Mouse (Mus musculus) spleen, adult 2 months (tissue): ENCODE data around the gene S1pr4. TPM values are rescaled to one million over a fixed set of nuclear protein-coding genes. Genes with fewer than 3 reads are reported as not detected.

Experiments
- DNase-seq, 2 experiments: peaks; one replicate each; pipeline versions ENCODE4 v3.0.0 to v3.0.0-alpha.2; 2012 to 2021; ENCODE audit warnings: low spot score in 2 of 2, low read depth in 1 of 2
- H3K27ac ChIP-seq: fragments of 200-500 bp; 2 replicates; pipeline ENCODE4 v1.5.1; 2012; ENCODE audit warnings: low read length, inconsistent platforms; ENCODE audit not compliant: insufficient read depth
- H3K27me3 ChIP-seq: fragments of 200-500 bp; 2 replicates; pipeline ENCODE4 v1.6.1; 2012; ENCODE audit warnings: mild to moderate bottlenecking, moderate library complexity, low read length, inconsistent platforms; ENCODE audit not compliant: control insufficient read depth, insufficient read depth
- H3K36me3 ChIP-seq: fragments of 200-500 bp; 2 replicates; pipeline ENCODE4 v1.6.1; 2012; ENCODE audit warnings: mild to moderate bottlenecking, low read length, inconsistent platforms; ENCODE audit not compliant: control insufficient read depth, insufficient read depth
- H3K4me1 ChIP-seq: fragments of 200-500 bp; 2 replicates; pipeline ENCODE4 v1.6.1; 2011; ENCODE audit warnings: inconsistent platforms; ENCODE audit not compliant: control insufficient read depth, insufficient read depth, insufficient read length
- H3K4me3 ChIP-seq: fragments of 200-500 bp; 2 replicates; pipeline ENCODE4 v1.5.1; 2011; ENCODE audit warnings: mild to moderate bottlenecking, inconsistent platforms; ENCODE audit not compliant: insufficient read depth, insufficient read length; ENCODE audit errors: extremely low read depth
- CTCF ChIP-seq: fragments of 200-500 bp; IDR thresholded peaks from 2 replicates; pipeline ENCODE4 v1.5.1; 2011; ENCODE audit warnings: mild to moderate bottlenecking, inconsistent platforms; ENCODE audit not compliant: insufficient read depth, insufficient read length, insufficient replicate concordance; ENCODE audit errors: extremely low read depth
- POLR2A ChIP-seq: fragments of 200-500 bp; IDR thresholded peaks from 2 replicates; pipeline ENCODE4 v1.6.1; 2011; ENCODE audit warnings: low read depth, low read length, inconsistent platforms
- WGBS: fragments of 180-500 bp; shearing (Covaris S2); methylation state at CpG from one replicate; pipeline ENCODE4 v1.1.7; 2018; 5-methylcytosine and 5-hydroxymethylcytosine counted together
- polyA plus RNA-seq: library from polyadenylated mRNA; depleted of rRNA; stranded (reverse); fragments of >200 nt; gene quantifications from 2 replicates; pipeline ENCODE4 v1.2.3, GENCODE M21; 2012

S1pr4 gene
- polyA plus RNA-seq, 1 experiment = 127 TPM

GRCm38 (mm10) chr10:81486496-81486895 is 13.4 kb downstream of the S1pr4 start:
- no peak overlapping the region for H3K4me3 ChIP-seq
- TF ChIP-seq POLR2A (no peak), CTCF (no peak)

GRCm38 (mm10) chr10:81485479-81486018 is 14.4 kb downstream of the S1pr4 start:
- TF ChIP-seq CTCF = no peak
- TF ChIP-seq POLR2A = no peak
- peaks cover 8% of the 10 kb centered on the region for H3K27me3 ChIP-seq
- peaks cover 5% of the 10 kb centered on the region; the same call in 1 of the 2 replicates for H3K4me1 ChIP-seq
- 74% methylated on average over 7 of the region's 7 CpGs for WGBS
- DNase-seq = no peak
- H3K27ac ChIP-seq = no peak overlapping the region
- H3K36me3 ChIP-seq = peaks cover 37% of the 10 kb centered on the region
- H3K4me3 ChIP-seq = no peak overlapping the region

More at GRCm38 (mm10) chr10:81486496-81486895, 13.4 kb downstream of the S1pr4 start:
- no peak overlapping the region for H3K27ac ChIP-seq
- peaks cover 5% of the 10 kb centered on the region; the same call in 1 of the 2 replicates for H3K4me1 ChIP-seq
- H3K27me3 ChIP-seq = peaks cover 8% of the 10 kb centered on the region
- 88% methylated on average over 10 of the region's 10 CpGs for WGBS
- peaks cover 46% of the 10 kb centered on the region for H3K36me3 ChIP-seq
- no peak for DNase-seq

- Histone ChIP-seq H3K27me3 (peaks cover 8% of the 10 kb centered on the region), H3K27ac (no peak overlapping the region), H3K4me1 (peaks cover 5% of the 10 kb centered on the region; the same call in 1 of the 2 replicates), H3K4me3 (no peak overlapping the region), H3K36me3 (peaks cover 34% of the 10 kb centered on the region)
- DNase-seq = no peak
- TF ChIP-seq CTCF = peak; percentile 23; the same call in 1 of the 2 replicates
- TF ChIP-seq POLR2A = no peak
- 8% methylated on average over 2 of the region's 2 CpGs for WGBS
Observed at GRCm38 (mm10) chr10:81485060-81485449, 14.9 kb downstream of the S1pr4 start.

GRCm38 (mm10) chr10:81484441-81485059 is 15.4 kb downstream of the S1pr4 start:
- TF ChIP-seq POLR2A = no peak
- no peak for TF ChIP-seq CTCF
- DNase-seq = no peak
- Histone ChIP-seq H3K36me3 (peaks cover 28% of the 10 kb centered on the region), H3K4me1 (peaks cover 5% of the 10 kb centered on the region; the same call in 1 of the 2 replicates), H3K27ac (no peak overlapping the region), H3K4me3 (no peak overlapping the region), H3K27me3 (peaks cover 8% of the 10 kb centered on the region)
- 63% methylated on average over 6 of the region's 6 CpGs for WGBS

GRCm38 (mm10) chr10:81483983-81484382 is 15.9 kb downstream of the S1pr4 start:
- no peak overlapping the region for H3K27ac ChIP-seq
- H3K4me1 ChIP-seq = peaks cover 5% of the 10 kb centered on the region; the same call in 1 of the 2 replicates
- TF ChIP-seq CTCF = peak; percentile 9; the same call in 1 of the 2 replicates
- TF ChIP-seq POLR2A = no peak
- DNase-seq = peak in 1 of 2 experiments; percentile 45
- H3K27me3 ChIP-seq = peaks cover 9% of the 10 kb centered on the region
- 18% methylated on average over 9 of the region's 9 CpGs for WGBS
- H3K36me3 ChIP-seq = peaks cover 24% of the 10 kb centered on the region
- H3K4me3 ChIP-seq = no peak overlapping the region

GRCm38 (mm10) chr10:81482533-81482889 is 17.4 kb downstream of the S1pr4 start, which contains the start of gene Celf5:
TSS of gene Celf5 (minus strand) at chr10:81482709.
- peak within 1 kb of the TSS; percentile 55 for H3K4me3 ChIP-seq
- TF ChIP-seq CTCF (peak; percentile 81), POLR2A (no peak)
- H3K27me3 ChIP-seq = peaks cover 12% of the 10 kb centered on the region
- DNase-seq = no peak
- H3K27ac ChIP-seq = no peak within 1 kb of the TSS
- peaks cover 9% of the 10 kb centered on the region for H3K36me3 ChIP-seq
- under 1% methylated on average over 36 of the region's 36 CpGs for WGBS
- H3K4me1 ChIP-seq = peaks cover 5% of the 10 kb centered on the region; the same call in 1 of the 2 replicates
